Mouse (Mus musculus) layer of hippocampus, adult 8-10 months (tissue): Measurements from ENCODE around the gene Tmem119. TPM values are rescaled to one million over a fixed set of nuclear protein-coding genes. Genes with fewer than 3 reads are reported as not detected.
A peak's percentile ranks its signal among the peaks of the same experiment; 100 is the strongest.
"Not testable (repeated sequence)": the region's sequence is repeated elsewhere in the genome, so short reads cannot be mapped to it uniquely, and the experiment has no call there.

Experiments
- DNase-seq, 2 experiments: peaks; one replicate each; pipeline ENCODE4 v3.0.0; 2022; ENCODE audit warnings: low spot score in 2 of 2
- total RNA-seq, 4 experiments: library from RNA; stranded (reverse); gene quantifications; 2 replicates each; pipeline ENCODE4 v1.2.4; 2022

Tmem119 gene
- total RNA-seq, 4 experiments from 2014 or later = 22.0 to 40.1 (median 31.5) TPM

GRCm38 (mm10) chr5:113789075-113789788 is 11.1 kb downstream of the Tmem119 start:
- no peak for DNase-seq

GRCm38 (mm10) chr5:113788645-113789044 is 11.7 kb downstream of the Tmem119 start:
- DNase-seq = no peak

- no peak for DNase-seq
Observed at GRCm38 (mm10) chr5:113786985-113787384, 13.3 kb downstream of the Tmem119 start.

GRCm38 (mm10) chr5:113784104-113784503 is 16.2 kb downstream of the Tmem119 start:
- not testable (repeated sequence) for DNase-seq

GRCm38 (mm10) chr5:113783581-113784001 is 16.7 kb downstream of the Tmem119 start:
- no peak for DNase-seq

GRCm38 (mm10) chr5:113782624-113783023 is 17.7 kb downstream of the Tmem119 start:
- DNase-seq = no peak

- DNase-seq = no peak
Observed at GRCm38 (mm10) chr5:113781875-113782274, 18.4 kb downstream of the Tmem119 start.

GRCm38 (mm10) chr5:113781254-113781653 is 19.1 kb downstream of the Tmem119 start:
- DNase-seq = no peak

- DNase-seq = no peak
Observed at GRCm38 (mm10) chr5:113780763-113781162, 19.6 kb downstream of the Tmem119 start.

- no peak for DNase-seq
Observed at GRCm38 (mm10) chr5:113780082-113780752, 20.1 kb downstream of the Tmem119 start.

- no peak for DNase-seq
Observed at GRCm38 (mm10) chr5:113779569-113779968, 20.7 kb downstream of the Tmem119 start.

- DNase-seq = not testable (repeated sequence)
Observed at GRCm38 (mm10) chr5:113777728-113778127, 22.6 kb downstream of the Tmem119 start.

GRCm38 (mm10) chr5:113776896-113777226 is 23.5 kb downstream of the Tmem119 start:
- no peak for DNase-seq

GRCm38 (mm10) chr5:113776128-113776895 is 24.0 kb downstream of the Tmem119 start:
- DNase-seq = no peak

GRCm38 (mm10) chr5:113775585-113775984 is 24.7 kb downstream of the Tmem119 start:
- no peak for DNase-seq

GRCm38 (mm10) chr5:113773664-113774063 is 26.7 kb downstream of the Tmem119 start:
- DNase-seq = peak; percentile 70 to 87

- DNase-seq = no peak
Observed at GRCm38 (mm10) chr5:113772905-113773519, 27.3 kb downstream of the Tmem119 start.

GRCm38 (mm10) chr5:113772450-113772895 is 27.8 kb downstream of the Tmem119 start, which contains the start of the genes Sart3 and Iscu:
Gene Sart3, minus strand, starts transcription at chr5:113772510.
Gene Iscu, plus strand, starts transcription at chr5:113772748.
- peak; percentile 85 to 90 for DNase-seq

GRCm38 (mm10) chr5:113771213-113772162 is 28.8 kb downstream of the Tmem119 start:
- peak; percentile 86 to 92 for DNase-seq

- DNase-seq = no peak
Observed at GRCm38 (mm10) chr5:113768806-113769205, 31.5 kb downstream of the Tmem119 start.
